Mouse (Mus musculus) cerebellum, postnatal 4 days (tissue): ENCODE results near the gene H2-Q2.
"Not testable (repeated sequence)": the region's sequence is repeated elsewhere in the genome, so short reads cannot be mapped to it uniquely, and the experiment has no call there.

Experiments
- DNase-seq, 2 experiments: peaks; one replicate each; pipeline ENCODE4 v3.0.0; 2022; ENCODE audit warnings: low spot score in 2 of 2, mixed read lengths in 1 of 2

H2-Q2 gene

DNA sequence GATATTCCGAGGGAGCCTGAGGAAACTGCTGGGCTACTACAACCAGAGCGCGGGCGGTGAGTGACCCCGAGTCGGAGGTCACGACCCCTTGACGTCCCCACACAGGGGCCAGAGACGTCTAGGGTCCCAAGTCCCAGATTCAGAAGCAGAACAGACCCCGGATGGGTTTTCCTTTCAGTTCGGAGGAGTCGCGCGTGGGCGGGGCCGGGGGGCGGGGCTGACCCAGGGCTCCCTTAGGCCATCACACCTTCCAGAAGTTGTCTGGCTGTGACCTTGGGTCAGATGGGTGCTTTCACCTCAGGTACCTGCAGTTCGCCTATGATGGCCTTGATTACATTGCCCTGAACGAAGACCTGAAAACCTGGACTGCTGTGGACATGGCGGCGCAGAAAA, 17.4 kb downstream of the H2-Q2 start:
- DNase-seq: no peak

DNA sequence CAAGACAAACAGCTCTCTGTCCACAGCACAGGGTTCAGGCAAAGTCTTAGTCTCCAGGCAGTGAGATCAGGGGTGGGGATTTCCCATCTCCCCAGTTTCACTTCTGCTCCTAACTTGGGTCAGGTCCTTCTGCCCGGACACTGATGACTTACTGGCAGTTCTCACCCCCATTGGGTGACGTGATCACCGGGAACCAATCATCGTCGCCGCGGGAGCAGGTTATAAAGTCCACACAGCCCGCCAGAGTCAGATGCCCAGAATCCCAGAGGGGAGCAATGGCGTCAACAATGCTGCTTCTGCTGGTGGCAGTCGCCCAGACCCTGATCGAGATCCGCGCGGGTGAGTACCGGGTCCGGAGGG, 37.3 kb downstream of the H2-Q2 start, which contains the start of gene H2-Q4:
Gene H2-Q4, plus strand, starts transcription at position 249 of the 360 bp plus-strand sequence.
- peak; percentile 55 to 74 for DNase-seq

DNA sequence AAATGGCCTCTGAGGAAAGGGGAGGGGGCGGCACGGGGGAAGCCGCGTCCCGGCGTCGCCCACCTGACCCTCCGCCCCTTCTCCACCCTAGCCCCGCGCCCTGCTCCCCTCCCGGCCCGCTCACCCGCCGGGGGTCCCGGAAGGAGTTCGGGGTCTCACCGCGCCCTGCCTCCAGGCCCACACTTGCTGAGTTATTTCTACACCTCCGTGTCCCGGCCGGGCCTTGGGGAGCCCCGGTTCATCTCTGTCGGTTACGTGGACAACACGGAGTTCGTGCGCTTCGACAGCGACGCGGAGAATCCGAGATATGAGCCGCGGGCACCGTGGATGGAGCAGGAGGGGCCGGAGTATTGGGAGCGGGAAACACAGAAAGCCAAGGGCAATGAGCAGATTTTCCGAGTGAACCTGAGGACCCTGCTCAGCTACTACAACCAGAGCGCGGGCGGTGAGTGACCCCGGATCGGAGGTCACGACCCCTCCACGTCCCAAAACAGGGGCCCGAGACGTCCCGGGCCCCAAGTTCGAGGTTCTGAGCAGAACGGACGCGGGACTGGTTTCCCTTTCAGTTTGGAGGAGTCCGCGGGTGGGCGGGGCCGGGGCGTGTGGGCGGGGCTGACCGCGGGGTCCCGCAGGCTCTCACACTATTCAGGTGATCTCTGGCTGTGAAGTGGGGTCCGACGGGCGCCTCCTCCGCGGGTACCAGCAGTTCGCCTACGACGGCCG, 37.8 kb downstream of the H2-Q2 start:
- peak in 1 of 2 experiments; percentile 16 for DNase-seq

DNA sequence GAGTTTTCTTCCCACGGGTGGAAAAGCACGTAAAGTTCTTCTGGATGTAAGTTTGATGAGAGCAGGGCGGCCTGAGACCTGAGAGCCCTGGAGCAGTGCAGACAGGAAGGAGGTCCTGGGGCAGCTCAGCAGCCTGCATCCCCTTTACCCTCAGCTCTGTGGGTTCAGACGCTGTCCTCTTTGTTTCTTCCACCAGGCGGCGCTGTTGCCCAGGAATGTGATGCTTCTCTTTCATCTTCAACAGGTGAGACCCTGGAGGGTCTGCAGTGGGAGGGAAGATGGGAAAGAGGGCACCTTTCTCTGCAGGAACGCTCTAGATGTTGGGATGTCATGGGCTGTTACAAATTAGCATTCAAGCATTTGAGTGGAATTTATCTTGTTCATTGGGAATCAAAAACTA, 47.8 kb downstream of the H2-Q2 start:
- peak in 1 of 2 experiments; percentile 34 for DNase-seq

GRCm38 (mm10) chr17:35392671-35393070, 50.6 kb downstream of the H2-Q2 start:
- not testable (repeated sequence) for DNase-seq

GRCm38 (mm10) chr17:35393864-35394800, 52.1 kb downstream of the H2-Q2 start:
- not testable (repeated sequence) for DNase-seq
